Mouse (Mus musculus) left cerebral cortex, adult 9 months (tissue): Measurements from ENCODE around the gene Slc25a27.

Experiments used
- DNase-seq, 2 experiments: peaks; one replicate each; pipeline ENCODE4 v3.0.0; 2022; ENCODE audit warnings: low spot score in 2 of 2

The Slc25a27 gene

DNA sequence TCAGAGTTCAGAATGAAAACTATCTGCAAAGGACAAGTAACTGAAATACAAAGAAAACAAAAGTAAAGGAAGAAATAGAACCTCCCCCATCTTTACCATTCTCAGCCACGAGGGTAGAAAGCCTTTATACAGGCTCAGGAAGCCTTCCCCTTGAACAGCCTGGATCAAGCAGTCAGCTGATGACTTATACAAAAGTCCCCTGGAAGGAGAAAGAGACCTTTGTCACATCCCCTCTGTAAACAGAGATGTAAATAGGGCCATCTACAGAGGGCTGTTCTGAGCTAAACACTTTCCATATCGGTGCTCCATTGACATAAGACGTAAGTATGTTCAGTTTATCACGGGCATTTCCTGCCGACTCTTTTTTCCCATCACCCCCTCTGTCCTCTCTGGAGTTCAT is 20.1 kb downstream of the Slc25a27 start:
- DNase-seq: no peak

DNA sequence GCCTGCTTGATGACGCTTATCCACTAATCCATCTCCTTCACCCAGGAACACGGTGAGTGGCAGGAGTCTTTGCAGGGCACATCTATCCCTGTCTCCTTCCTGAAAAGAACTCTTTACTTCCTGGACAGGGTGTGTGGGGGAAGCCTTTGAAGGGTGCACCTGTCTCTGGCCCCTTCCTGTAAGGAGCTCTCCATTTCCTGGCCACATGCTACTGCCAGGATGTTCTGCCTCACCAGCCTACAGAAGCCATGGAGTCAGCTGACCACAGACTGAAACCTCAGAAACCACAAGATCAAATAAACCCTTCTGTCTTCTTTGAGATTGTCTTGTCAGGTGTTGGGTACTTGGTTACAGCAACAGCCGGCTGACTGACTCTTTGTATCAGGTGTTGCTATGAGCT is 21.9 kb downstream of the Slc25a27 start:
- DNase-seq: no peak

DNA sequence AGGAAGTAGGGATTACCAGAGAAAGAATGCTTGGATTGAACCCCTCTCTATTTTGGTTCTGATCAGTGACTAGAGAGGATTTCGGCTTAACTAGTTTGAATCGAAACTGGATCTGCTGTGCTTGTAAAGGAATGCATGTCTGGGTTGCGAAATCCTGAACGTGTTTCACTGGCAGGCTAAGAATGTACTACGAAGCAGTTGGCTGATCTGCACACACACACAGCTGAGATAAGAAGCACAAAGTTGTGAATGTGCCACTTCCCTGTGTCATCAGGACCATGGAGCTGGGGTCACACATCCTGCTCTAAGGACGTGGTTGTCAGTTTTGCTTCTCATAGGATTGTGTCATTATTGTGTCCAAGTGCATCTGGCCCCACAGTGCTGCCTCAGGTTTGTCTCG is 22.6 kb downstream of the Slc25a27 start:
- DNase-seq: no peak

DNA sequence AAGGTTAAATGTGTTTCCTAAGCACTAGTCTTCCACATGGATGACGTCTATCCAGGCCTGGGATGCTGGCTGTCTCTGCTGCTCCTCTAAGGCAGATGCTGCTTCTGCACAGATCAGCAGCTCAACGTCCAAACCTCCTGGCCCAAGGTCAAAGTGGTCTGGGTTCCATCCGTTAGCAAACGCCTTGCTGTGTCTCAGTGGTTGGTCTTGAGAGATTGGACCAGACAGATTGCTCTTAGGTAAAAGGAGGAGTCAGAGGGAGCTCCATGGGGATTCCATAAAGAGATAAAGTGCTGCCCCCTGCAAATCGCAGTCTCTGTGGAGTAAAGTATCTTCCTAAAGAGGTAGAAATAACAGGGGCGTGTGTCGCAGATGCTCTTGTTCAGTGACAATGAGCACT is 23.8 kb downstream of the Slc25a27 start:
- DNase-seq: no peak

DNA sequence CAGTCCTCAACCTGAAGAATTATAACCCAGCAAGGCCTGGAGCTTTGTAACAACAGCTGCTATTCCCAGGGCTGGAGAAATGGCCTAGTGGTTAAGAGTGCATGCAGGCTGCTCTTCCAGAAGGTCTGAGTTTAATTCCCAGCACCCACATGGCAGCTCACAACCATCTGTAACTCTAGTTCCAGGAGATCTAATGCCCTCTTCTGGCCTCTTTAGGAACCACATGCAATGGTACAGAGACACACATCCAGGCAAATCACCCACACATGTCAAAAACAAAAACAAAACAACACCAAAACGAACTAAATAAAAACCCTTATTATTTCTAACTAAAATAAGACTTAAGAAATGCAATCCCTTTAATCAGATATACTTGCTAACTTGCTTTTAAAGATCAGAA is 26.2 kb downstream of the Slc25a27 start:
- no peak for DNase-seq

DNA sequence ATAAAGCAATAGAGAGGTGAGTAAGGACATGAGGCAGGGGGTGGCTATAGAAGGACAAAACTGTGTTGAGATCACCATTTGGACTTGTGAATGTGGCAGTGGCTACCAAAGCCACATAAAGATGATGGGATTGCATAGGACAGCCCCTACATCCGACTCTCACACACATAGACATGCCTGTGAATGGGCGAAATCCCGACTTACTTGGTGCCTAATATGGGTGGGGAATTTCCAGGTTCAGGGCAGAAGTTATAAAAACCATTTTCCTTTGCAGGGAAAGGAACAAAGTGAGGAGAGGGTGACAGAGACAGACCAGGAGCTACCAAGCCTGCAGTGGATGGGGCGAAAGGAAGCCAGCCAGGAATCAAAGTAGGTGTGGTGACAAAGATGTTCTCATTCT is 29.9 kb downstream of the Slc25a27 start:
- DNase-seq: no peak

DNA sequence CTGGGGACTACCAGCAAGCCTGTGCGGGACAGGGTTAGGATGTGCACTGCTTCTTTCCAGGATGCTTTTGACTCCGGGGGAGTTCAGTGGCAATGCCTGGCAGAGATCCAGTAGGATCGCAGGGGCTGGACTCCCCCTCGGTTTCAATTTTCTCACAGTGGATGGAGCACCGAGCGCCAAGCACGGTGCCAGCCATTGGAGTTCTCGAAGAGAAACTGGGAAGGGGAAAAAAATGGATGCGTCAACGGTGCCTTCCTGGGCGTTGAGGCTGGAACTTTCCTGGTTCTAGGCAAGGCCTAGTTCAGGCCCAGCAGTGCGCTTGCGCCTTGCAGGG is 36.6 kb downstream of the Slc25a27 start:
- DNase-seq: no peak

DNA sequence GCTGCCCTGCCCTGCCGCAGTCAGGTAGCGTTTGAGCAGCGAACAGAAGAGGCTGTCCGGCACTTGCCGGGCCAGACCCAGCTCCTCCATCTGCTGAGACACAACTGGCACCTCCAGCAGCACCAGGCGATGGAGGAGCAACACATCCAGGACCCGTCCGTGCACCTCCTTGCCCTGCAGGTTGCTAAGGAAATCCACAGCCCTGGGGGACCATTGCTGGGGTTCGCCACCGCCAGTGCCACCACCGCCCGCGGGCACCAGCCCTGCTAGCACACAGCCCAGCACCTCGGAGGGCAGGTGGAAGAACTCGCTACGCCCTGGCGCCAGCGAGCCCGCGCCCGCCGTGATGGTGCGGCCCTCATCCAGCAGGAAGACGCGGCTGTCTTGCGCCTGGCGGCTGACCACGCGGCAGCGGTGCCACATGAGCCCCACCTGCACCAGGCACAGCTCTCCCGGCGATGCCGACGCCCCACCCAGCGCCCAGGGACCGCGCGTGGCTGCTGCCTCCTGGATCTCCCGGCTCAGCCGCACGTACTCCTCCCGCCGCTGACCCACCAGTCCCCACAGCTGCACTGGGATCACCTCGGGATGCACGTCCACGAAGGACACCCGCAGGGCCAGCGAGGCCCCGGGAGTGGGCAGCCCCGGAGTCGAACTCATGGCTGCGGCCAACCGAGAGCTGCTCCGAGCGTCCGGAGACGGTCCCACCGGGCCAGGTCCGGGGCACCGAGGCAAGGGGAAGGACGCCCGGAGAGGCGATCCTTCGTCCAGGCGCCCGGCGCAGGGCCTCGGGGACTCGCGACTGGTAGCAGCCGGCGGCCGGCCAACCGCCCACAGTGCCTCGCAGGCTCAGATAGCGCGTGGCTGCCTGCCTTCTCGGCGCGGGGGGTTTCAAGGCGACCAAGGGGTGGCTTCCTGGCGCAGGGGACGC is 37.3 kb downstream of the Slc25a27 start, which contains the start of gene Tdrd6:
Tdrd6 (minus strand) TSS at position 804 of the 931 bp plus-strand sequence.
- no peak for DNase-seq

DNA sequence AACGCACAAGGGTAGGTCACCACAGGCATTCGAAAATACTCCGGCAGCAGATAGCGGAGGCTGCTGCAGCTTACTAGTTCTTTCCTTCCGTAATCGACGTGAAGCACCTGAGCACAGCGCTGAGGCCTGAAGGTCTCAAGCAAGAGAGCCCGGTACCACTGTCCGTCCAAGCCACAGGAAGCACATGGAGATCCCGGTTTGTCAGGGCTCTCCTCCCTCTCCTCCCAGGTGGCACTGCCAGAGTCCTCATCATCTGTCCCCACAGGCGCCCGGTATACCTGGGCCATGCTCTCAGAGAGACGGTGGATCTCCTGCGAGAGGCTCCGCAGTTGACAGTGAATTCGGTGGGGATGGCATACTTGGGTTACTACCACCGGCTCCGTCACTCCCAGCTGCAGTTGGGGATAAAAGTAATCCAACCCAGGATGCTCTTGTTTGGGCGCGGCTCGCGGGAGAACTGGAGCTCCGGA is 38.0 kb downstream of the Slc25a27 start:
- no peak for DNase-seq

DNA sequence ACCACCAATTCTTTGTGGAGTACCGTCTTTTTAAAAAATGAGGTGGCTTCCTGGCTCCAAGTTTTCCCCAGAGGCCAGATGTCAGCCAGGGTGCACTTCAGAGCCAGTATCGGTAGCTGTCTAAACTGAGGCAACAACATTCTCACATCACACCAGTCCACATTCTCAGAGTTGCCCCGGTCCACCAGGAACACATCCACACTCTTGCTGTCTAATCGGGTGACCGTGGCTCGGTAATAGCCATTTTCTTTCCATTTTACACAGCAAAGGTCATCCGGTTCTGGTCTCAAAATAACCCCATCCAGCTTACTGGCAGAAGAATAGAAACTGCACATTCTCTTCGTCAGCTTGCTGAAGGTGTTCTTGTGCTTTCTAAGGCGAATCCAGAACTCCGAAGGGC is 38.8 kb downstream of the Slc25a27 start:
- no peak for DNase-seq

DNA sequence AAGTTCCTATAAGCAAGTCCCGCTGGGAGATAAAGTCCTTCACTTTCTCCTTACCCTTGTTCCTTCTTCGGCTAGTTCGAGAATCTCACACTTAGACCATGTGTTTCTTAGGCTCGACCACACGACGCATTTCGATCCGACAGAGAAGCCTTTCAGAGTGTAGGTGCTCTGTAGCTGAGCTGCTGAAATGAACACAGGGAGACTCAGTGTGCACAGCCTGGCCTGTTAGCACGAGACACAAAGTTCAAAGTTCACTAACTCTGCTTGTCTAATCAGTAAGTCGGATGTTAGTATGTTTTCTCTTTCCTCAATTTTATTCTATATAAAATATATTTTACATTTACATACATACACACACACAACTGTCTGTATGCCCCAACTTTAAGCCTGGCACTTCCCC is 44.9 kb downstream of the Slc25a27 start:
- no peak for DNase-seq

DNA sequence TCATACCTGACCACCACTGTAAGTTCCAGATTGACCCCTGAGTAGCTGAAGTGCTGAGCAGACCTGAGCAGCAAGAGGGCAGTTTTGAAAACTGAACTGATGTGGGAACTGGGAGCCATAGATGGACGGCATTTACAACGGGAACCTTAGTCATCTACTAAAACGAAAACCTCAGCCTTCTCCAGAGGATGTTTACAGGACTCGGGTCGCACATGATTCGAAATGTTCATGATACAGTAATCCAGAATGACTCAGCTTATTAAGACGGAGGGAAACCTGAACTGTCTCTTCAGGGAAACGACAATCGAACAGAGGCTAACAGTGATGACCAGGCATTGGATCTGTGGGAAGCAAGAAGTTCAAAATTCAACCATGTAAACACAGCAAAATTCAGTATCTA is 47.9 kb downstream of the Slc25a27 start:
- no peak for DNase-seq

DNA sequence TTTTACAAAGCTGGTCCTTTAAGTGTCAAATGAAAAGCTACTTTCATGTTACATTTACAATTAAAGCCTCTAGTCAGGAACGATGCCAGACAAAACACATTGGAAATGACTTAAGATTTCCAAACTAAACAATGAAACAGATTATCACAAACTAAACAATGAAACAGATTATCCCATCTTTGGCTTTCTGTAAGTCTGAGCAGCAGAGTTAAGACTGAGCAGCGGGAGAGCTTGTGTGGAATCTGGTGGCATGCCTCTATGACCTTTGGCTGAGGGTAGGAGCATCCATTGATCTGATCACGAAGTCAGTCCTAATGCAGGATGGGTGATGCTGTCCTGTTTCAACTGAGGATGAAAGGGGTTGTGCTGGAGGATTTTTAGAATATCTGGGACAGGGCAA is 54.8 kb downstream of the Slc25a27 start:
- DNase-seq: no peak

DNA sequence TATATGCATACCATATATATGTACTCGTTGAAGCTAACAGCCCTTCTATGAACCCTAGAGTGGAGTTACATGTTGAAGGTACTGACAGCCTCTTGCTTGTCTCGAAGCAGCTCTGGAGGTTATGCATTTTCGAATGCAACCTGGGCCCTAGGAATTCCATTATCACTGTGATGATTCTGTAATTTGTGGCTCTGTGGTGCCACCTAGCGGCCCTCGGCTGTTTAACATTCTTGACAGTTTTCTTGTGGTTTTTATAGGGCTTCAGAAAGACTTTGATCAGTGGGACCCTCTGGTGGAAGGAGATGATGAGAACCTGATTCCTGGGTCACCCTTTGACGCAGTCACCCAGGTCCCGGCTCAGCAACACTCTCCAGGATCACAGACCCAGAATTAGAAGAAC is 55.4 kb downstream of the Slc25a27 start:
- DNase-seq: peak in 1 of 2 experiments; percentile 71

DNA sequence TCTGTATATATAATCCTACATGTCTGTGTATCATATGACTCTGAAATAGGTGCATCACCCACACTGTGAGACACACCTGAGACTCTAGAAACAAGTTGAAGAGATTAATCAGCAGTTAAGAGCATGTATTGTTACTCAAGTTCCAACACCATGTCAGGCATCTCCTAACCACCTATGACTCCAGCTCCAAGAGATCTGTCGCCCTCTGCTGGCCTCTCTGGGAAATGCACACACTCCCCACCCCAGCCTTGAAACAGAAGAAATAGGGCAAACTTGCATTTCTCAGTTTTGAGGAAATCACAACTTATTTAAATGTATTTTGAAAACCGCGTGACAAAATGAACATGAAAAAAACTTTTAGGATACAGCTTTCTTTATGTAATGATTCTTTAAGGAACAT is 60.3 kb downstream of the Slc25a27 start:
- DNase-seq: peak in 1 of 2 experiments; percentile 73

DNA sequence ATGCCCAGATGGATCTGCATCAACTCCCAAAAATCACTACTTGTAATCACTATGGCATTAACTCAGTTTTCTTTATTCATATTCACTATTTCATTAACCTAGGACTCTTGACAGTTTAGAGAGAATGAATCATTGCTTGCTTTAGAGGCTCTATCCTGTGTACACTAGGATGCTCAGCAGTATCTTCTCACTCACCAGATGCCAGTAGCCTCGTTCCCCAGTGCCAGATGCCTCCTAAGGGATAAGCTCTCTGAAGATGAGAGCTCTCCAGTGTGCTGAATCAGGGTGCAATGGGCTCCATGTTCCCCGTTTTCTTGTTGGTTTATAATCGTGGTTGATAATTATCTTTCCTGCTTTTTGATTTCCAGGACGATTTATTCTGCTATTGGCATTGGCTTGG is 68.3 kb downstream of the Slc25a27 start:
- peak in 1 of 2 experiments; percentile 8 for DNase-seq

DNA sequence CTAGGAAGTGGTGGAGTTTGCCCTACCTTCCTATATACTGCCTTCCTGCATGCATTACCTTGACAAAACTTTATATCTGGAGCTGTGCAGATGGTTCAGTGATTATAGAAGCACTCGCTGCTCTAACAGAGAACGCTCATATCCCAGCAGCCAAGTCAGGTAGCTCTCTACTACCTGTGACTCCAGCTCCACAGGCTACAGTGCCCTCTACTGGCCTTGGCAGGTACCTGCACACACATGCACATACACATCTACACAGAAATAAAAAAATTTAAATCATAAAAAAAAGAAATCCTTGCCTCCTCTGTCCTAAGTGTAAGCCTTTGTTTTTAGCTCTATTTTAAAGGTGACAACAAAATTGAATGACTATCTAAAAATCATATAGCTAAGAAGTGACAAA is 69.3 kb downstream of the Slc25a27 start:
- DNase-seq: no peak

DNA sequence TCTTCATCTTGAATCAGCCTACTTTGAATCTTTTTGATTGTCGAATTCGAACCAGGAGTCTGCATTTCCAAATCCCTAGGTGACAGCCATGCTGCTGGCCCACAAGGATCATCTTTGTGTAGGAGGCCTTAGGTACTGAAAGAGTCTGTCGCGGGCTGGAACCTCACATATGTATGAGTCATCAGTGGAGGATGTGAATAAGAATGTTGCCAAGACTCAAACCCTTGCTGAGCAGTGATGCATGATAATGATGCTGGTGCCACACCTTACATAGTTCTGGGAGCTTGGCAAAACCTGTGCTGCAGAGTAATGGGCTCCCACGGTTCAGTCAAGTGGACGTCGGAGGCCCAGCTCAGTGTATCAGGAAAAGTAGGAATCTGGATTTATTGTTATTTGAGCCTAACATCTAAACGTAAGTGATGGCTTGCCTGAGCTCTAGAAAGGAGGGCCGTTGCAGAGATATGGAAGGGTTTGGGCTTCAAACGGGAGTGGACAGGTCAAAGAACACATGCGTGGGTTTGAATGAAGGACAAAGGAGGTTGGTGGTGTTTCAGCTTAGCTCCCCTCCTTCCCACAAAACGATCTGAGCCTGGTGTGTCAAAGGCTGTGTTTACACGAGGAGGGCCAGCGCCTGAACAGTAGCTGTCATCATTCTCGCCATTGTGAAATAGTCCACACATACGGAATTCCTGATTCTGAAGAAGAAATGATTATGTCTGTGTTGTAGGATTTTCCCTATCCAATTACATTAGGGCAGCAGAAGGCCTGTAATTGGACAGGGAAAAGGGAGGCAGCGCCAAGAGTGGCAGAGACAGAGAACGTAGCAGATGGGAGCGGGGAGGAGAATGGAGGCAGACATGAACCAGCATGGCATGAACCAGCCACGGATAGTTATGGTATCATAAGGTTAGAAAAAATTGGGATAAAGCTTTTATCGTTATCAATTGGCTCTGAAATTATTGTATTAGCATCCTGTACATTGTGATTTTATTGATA is 74.4 kb downstream of the Slc25a27 start:
- peak in 1 of 2 experiments; percentile 59 for DNase-seq
